Mouse (Mus musculus): ENCODE measurements around the gene Alkbh5. TPM values are rescaled to one million over a fixed set of nuclear protein-coding genes. Genes with fewer than 3 reads are reported as not detected.

Alkbh5 gene
- polyA plus RNA-seq, 1 experiment, result 2.2 TPM

DNA sequence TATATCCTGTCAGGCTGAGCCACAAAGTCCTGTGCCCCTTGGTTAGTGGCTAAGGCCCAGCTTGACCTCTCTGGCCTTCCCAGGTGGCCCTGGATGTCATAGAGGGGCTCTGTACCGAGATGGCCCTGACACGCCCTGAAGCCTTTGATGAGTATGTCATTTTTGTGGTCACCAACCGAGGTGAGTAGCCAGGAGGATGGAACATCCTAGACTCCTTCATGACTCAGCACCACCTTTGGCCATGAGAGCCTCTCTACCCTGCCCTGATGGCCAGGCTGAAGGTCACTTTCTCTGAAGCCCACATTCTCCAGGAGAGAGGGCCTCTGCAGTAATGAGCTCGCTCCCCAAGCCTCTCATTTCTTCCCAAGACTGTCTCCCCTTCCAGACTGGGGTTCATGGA lies 17.9 kb upstream of the Alkbh5 start:
- no peak overlapping the region for H3K4me3 ChIP-seq (replicated peaks)
- peaks cover 7% of the 10 kb centered on the region for H3K27me3 ChIP-seq (ENCODE audit: control insufficient read depth)
- TF ChIP-seq GATA1 (IDR thresholded peaks at IDR 0.05; ENCODE audit: low read length) (no peak), TAL1 (IDR thresholded peaks at IDR 0.05; ENCODE audit: low read length) (no peak)
- H3K36me3 ChIP-seq (ENCODE audit: control insufficient read depth), result no peaks in the 10 kb centered on the region
- H3K9me3 ChIP-seq (ENCODE audit: control insufficient read depth, low read length), result no peaks in the 10 kb centered on the region
- H3K4me1 ChIP-seq (ENCODE audit: control insufficient read depth), result no peaks in the 10 kb centered on the region; the same call in 1 of the 2 replicates

DNA sequence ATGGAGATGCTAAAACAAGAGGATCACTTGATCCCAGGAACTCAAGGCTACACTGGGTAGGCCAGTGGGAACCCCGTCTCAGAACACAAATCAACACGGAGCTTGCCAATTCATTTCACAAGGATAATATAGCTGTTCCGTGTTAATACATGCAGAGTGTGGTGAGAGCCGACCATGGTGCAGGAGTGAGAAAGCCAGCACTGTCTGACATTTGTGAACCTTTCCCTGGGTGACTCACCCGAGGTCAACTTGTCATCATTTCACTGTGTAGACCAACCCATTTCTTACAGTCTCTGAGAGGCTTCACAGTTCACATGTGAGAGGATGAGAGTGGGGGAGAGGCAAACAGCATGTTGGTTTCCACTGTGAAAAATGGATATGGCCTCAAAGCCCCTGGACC lies 14.2 kb upstream of the Alkbh5 start:
- TF ChIP-seq TAL1 (IDR thresholded peaks at IDR 0.05; ENCODE audit: low read length) (no peak), GATA1 (IDR thresholded peaks at IDR 0.05; ENCODE audit: low read length) (no peak)
- Histone ChIP-seq H3K9me3 (ENCODE audit: control insufficient read depth, low read length) (no peaks in the 10 kb centered on the region), H3K36me3 (ENCODE audit: control insufficient read depth) (no peaks in the 10 kb centered on the region), H3K27me3 (ENCODE audit: control insufficient read depth) (no peaks in the 10 kb centered on the region; the same call in 1 of the 2 replicates), H3K4me1 (ENCODE audit: control insufficient read depth) (no peaks in the 10 kb centered on the region; the same call in 1 of the 2 replicates), H3K4me3 (replicated peaks) (no peak overlapping the region)

GRCm38 (mm10) chr11:60522661-60523365 lies 13.4 kb upstream of the Alkbh5 start:
- no peaks in the 10 kb centered on the region; the same call in 1 of the 2 replicates for H3K27me3 ChIP-seq (ENCODE audit: control insufficient read depth)
- TF ChIP-seq TAL1 (IDR thresholded peaks at IDR 0.05; ENCODE audit: low read length) (no peak), GATA1 (IDR thresholded peaks at IDR 0.05; ENCODE audit: low read length) (no peak)
- H3K9me3 ChIP-seq (ENCODE audit: control insufficient read depth, low read length), result no peaks in the 10 kb centered on the region
- H3K36me3 ChIP-seq (ENCODE audit: control insufficient read depth), result no peaks in the 10 kb centered on the region
- H3K4me3 ChIP-seq (replicated peaks), result no peak overlapping the region
- no peaks in the 10 kb centered on the region; the same call in 1 of the 2 replicates for H3K4me1 ChIP-seq (ENCODE audit: control insufficient read depth)

- Histone ChIP-seq H3K27me3 (ENCODE audit: control insufficient read depth) (peaks cover 4% of the 10 kb centered on the region), H3K4me1 (ENCODE audit: control insufficient read depth) (peaks cover 5% of the 10 kb centered on the region; the same call in 1 of the 2 replicates), H3K36me3 (ENCODE audit: control insufficient read depth) (no peaks in the 10 kb centered on the region), H3K4me3 (replicated peaks) (no peak overlapping the region), H3K9me3 (ENCODE audit: control insufficient read depth, low read length) (no peaks in the 10 kb centered on the region)
- no peak for TF ChIP-seq GATA1 (IDR thresholded peaks at IDR 0.05; ENCODE audit: low read length)
- no peak for TF ChIP-seq TAL1 (IDR thresholded peaks at IDR 0.05; ENCODE audit: low read length)
These were observed 9.7 kb upstream of the Alkbh5 start for GRCm38 (mm10) chr11:60526461-60526860.

GRCm38 (mm10) chr11:60535676-60536075 lies 505 bp upstream of the Alkbh5 start:
- Histone ChIP-seq H3K36me3 (ENCODE audit: control insufficient read depth) (peaks cover 15% of the 10 kb centered on the region), H3K27me3 (ENCODE audit: control insufficient read depth) (peaks cover 29% of the 10 kb centered on the region), H3K4me1 (ENCODE audit: control insufficient read depth) (peaks cover 39% of the 10 kb centered on the region), H3K9me3 (ENCODE audit: control insufficient read depth, low read length) (no peaks in the 10 kb centered on the region), H3K4me3 (replicated peaks) (no peak overlapping the region)
- TF ChIP-seq TAL1 (IDR thresholded peaks at IDR 0.05; ENCODE audit: low read length), result no peak
- no peak for TF ChIP-seq GATA1 (IDR thresholded peaks at IDR 0.05; ENCODE audit: low read length)

DNA sequence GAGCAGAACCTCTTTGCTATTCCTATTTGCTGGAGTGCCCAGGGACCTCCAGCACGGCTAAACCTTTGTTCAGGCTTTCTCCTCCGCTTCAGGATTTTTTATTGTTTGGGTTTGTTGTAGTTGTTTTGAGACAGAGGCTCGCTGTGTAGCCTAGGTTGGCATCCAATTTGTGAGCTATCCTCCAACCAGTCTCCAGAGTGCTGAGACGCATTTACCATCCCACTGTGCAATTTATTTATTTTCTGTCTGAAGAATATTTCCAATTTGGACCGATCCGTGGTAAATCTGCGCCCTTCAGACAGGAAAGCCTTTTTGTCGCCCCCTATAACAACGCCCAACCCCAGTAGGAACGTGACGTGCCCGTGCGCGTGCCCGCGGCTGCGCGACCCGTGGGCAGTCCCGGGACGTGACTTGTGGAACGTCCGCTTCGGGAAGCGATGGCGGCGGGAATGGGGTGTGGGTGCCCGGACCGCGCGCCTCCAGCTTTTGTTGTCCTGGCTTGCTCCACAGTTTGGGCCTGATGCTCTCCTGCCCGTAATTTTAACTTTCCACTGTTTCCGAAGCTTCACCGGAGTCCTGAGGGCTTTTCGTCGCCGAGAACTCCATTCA lies 782 bp downstream of the Alkbh5 start:
- Histone ChIP-seq H3K36me3 (ENCODE audit: control insufficient read depth) (peaks cover 27% of the 10 kb centered on the region), H3K27me3 (ENCODE audit: control insufficient read depth) (peaks cover 23% of the 10 kb centered on the region), H3K4me1 (ENCODE audit: control insufficient read depth) (peaks cover 44% of the 10 kb centered on the region), H3K9me3 (ENCODE audit: control insufficient read depth, low read length) (no peaks in the 10 kb centered on the region), H3K4me3 (replicated peaks) (peak overlapping the region; percentile 89)
- TF ChIP-seq GATA1 (IDR thresholded peaks at IDR 0.05; ENCODE audit: low read length) (no peak), TAL1 (IDR thresholded peaks at IDR 0.05; ENCODE audit: low read length) (no peak)

DNA sequence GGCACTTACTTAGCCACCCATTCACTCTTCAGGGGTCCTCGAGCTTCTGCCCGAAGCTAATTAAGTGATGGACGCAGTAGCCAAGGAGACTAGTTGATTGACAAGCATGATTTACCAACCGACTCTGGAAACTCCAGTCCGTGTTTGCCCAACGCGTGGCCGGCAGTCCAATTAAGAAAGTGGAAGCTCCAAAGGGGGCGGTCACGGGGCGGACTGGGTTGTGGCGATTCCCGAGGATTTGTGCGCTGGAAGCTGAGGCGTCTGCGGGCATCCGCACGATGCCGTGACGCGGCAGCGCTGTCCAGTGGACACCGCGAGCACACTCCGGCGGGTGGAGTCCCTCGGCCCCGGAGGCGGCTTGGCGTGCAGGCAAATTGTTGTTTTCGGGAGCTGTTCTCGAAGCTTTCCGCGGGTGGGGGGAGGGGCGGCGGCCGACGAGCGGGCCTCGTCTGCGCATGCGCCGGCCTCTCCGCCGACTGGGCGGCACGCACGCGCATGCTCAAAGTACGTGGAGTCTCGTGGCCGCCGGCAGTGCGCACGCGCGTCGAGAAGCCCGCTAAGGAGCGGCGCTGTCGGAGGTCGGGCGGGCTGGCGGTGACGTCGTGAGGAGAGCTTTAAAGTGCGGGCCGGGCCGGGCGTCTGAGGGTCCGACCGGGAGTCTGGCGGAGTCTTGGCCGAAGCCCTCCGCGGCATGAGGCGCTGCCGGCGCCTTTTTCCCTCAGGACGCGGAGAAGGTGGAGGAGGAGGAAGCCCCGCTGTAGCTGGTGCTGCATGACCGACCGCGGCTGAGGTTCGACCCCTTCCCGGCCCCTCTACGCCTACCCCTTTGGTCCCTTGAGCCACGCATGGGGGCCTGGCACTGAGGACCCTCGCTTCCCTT lies 1.5 kb downstream of the Alkbh5 start:
- peaks cover 34% of the 10 kb centered on the region for H3K36me3 ChIP-seq (ENCODE audit: control insufficient read depth)
- H3K27me3 ChIP-seq (ENCODE audit: control insufficient read depth), result peaks cover 16% of the 10 kb centered on the region
- H3K4me3 ChIP-seq (replicated peaks), result peak overlapping the region; percentile 89
- TF ChIP-seq GATA1 (IDR thresholded peaks at IDR 0.05; ENCODE audit: low read length) (no peak), TAL1 (IDR thresholded peaks at IDR 0.05; ENCODE audit: low read length) (no peak)
- H3K4me1 ChIP-seq (ENCODE audit: control insufficient read depth), result peaks cover 46% of the 10 kb centered on the region
- no peaks in the 10 kb centered on the region for H3K9me3 ChIP-seq (ENCODE audit: control insufficient read depth, low read length)

- H3K4me1 ChIP-seq (ENCODE audit: control insufficient read depth), result peaks cover 50% of the 10 kb centered on the region
- peak overlapping the region; percentile 89 for H3K4me3 ChIP-seq (replicated peaks)
- TF ChIP-seq GATA1 (IDR thresholded peaks at IDR 0.05; ENCODE audit: low read length) (no peak), TAL1 (IDR thresholded peaks at IDR 0.05; ENCODE audit: low read length) (no peak)
- peaks cover 8% of the 10 kb centered on the region for H3K27me3 ChIP-seq (ENCODE audit: control insufficient read depth)
- peaks cover 42% of the 10 kb centered on the region for H3K36me3 ChIP-seq (ENCODE audit: control insufficient read depth)
- no peaks in the 10 kb centered on the region for H3K9me3 ChIP-seq (ENCODE audit: control insufficient read depth, low read length)
These were observed 2.4 kb downstream of the Alkbh5 start for GRCm38 (mm10) chr11:60538371-60539281.

Data from erythroblast, embryonic 14.5 days (primary cell).